Mouse (Mus musculus): ENCODE measurements around the gene Lbhd1.
A peak's percentile ranks its signal among the peaks of the same experiment; 100 is the strongest.

DNA sequence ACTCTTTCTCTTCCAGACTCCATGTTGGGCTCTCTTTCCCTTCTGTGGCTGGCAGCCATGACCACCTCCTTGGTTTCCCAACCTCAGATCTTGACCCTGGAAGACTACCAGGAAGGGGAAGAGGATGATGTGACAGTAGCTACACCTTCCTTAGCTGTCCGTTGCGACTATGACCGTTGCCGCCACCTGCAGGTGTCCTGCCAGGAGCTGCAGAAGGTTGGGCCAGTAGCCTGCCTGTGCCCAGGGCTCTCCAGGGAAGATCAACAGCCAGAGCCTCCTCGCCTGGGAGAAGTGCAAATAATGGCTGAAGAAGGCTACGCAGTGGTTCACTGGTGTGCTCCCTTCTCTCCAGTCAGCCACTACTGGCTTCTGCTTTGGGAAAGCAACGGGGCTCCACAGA lies 31.9 kb upstream of the Lbhd1 start:
- TF ChIP-seq CTCF (conservative IDR thresholded peaks at IDR 0.05; ENCODE audit: low read length) = peak; percentile 10; the same call in 1 of the 2 replicates
- TF ChIP-seq NANOG (IDR thresholded peaks at IDR 0.05; ENCODE audit: borderline replicate concordance, low read length) = no peak
